Mouse (Mus musculus): Measurements from ENCODE around the gene Rbms1.

Rbms1 gene

DNA sequence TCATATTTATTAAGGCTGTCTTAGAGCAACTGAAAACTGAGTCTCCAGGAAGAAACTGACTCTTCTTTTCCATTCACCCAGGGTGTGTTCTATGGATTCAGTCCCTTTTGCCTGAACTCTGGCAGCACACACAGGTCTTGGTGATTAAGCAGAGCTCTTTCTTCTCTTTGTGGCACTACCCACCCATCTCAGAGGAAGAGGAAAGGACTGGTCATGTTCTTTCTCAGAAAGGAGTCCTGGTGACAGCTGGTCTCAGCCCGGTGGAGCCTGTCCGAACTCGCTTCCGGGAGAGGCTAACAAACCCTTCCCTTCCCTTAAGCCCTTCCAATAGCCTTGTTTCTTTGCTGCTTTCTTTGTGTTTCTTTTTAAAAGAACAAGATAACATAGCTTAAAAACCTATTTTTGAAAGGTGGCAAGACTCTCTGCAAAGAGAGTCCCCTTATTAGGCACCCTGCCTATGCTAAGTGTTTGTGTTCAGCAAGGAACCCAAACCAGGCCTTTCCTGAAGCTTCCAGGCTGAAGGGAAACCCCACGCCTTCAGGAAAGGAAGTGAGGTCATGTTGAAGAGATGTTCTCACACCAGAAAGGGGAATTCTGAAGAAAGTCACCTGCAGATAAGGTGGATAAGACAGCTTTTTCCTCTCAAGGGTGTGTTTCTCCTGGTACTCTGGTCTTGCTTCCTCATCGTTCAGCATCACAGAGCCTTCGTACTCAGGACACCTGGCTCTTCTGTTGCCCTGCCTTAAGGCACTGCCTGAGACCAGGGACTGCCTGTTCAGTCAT, 251.7 kb downstream of the Rbms1 start:
- DNase-seq (ENCODE audit: low spot score): no peak

- DNase-seq (ENCODE audit: low spot score): no peak
Observed at GRCm38 (mm10) chr2:60710317-60710716, 252.7 kb downstream of the Rbms1 start.

DNA sequence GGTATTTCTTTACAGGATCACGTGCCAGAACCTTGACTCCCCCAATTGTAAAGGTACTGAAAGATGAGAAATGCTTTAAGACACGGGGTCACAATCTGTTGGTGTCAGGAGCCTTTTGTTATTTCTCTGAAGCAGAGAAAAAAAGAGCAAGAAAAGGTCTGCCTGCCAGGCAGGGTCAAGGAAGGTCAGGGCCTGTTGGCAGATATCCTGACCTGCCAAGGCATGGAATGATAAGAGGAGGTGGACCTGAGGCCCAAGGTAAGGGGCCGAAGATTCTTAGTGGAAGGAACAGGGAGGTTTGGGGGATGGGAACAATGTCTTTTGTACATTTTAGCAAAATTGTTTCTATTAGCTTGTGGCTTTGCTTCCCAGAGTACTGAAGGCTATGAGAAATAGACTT, 254.3 kb downstream of the Rbms1 start:
- DNase-seq (ENCODE audit: low spot score): no peak

GRCm38 (mm10) chr2:60706866-60707265, 256.1 kb downstream of the Rbms1 start:
- DNase-seq (ENCODE audit: low spot score): no peak

GRCm38 (mm10) chr2:60705426-60705825, 257.6 kb downstream of the Rbms1 start:
- DNase-seq (ENCODE audit: low spot score): no peak

- no peak for DNase-seq (ENCODE audit: low spot score)
Observed at GRCm38 (mm10) chr2:60703315-60703714, 259.7 kb downstream of the Rbms1 start.

GRCm38 (mm10) chr2:60700956-60701355, 262.0 kb downstream of the Rbms1 start:
- DNase-seq (ENCODE audit: low spot score): no peak
